Mouse (Mus musculus) hindbrain, embryonic 13.5 days (tissue): Measurements from ENCODE around the gene Cdc42ep2. TPM values are rescaled to one million over a fixed set of nuclear protein-coding genes. Genes with fewer than 3 reads are reported as not detected.

Experiments
- polyA plus RNA-seq: library from polyadenylated mRNA; unstranded; fragments of >200 nt; fragmentation: Nextera tagmentation; extraction: Ambion mirVana; gene quantifications from 2 replicates; pipeline ENCODE4 v1.2.1, GENCODE M21; 2015

The Cdc42ep2 gene
- polyA plus RNA-seq, 1 experiment from 2014 or later, result 11.5 TPM

Other genes with a start within 250 kb of the Cdc42ep2 start
- gene Map3k11, start 236.1 kb downstream of the Cdc42ep2 start, polyA plus RNA-seq, result 11.6 and 14.4 TPM in 2 replicates
- gene Pcnx3, start 235.9 kb downstream of the Cdc42ep2 start, polyA plus RNA-seq, result 21.3 and 24.4 TPM in 2 replicates
- 0.44 and 0.63 TPM in 2 replicates for gene Kcnk7, start 220.4 kb downstream of the Cdc42ep2 start, polyA plus RNA-seq
- gene Ehbp1l1, start 198.5 kb downstream of the Cdc42ep2 start, polyA plus RNA-seq, result 6.7 and 10.1 TPM in 2 replicates
- 184 and 187 TPM in 2 replicates for gene Fam89b, start 195.2 kb downstream of the Cdc42ep2 start, polyA plus RNA-seq
- 10.6 and 11.2 TPM in 2 replicates for gene Ltbp3, start 183.9 kb downstream of the Cdc42ep2 start, polyA plus RNA-seq
- gene Scyl1, start 153.4 kb downstream of the Cdc42ep2 start, polyA plus RNA-seq, result 67.6 and 72.4 TPM in 2 replicates
- 17.5 and 19.3 TPM in 2 replicates for gene Frmd8, start 49.5 kb downstream of the Cdc42ep2 start, polyA plus RNA-seq
- gene Slc25a45, start 47.0 kb downstream of the Cdc42ep2 start, polyA plus RNA-seq, result 2.6 and 2.8 TPM in 2 replicates
- 15.2 and 15.9 TPM in 2 replicates for gene Tigd3, start 30.7 kb downstream of the Cdc42ep2 start, polyA plus RNA-seq
- 128 and 137 TPM in 2 replicates for gene Dpf2, start 11.8 kb downstream of the Cdc42ep2 start, polyA plus RNA-seq
- gene Pola2, start 39.4 kb upstream of the Cdc42ep2 start, polyA plus RNA-seq, result 22.6 and 24.2 TPM in 2 replicates
- not detected in 2 replicates for gene Slc22a20, start 61.3 kb upstream of the Cdc42ep2 start, polyA plus RNA-seq
- gene Capn1, start 91.1 kb upstream of the Cdc42ep2 start, polyA plus RNA-seq, result 3.3 and 4.7 TPM in 2 replicates
- gene Syvn1, start 121.8 kb upstream of the Cdc42ep2 start, polyA plus RNA-seq, result 30.6 and 33.0 TPM in 2 replicates
- 64.6 and 68.9 TPM in 2 replicates for gene Mrpl49, start 133.0 kb upstream of the Cdc42ep2 start, polyA plus RNA-seq
- 648 and 656 TPM in 2 replicates for gene Fau, start 133.0 kb upstream of the Cdc42ep2 start, polyA plus RNA-seq
- gene Znhit2, start 136.4 kb upstream of the Cdc42ep2 start, polyA plus RNA-seq, result 30.7 and 34.7 TPM in 2 replicates
- 50.4 and 51.6 TPM in 2 replicates for gene Tm7sf2, start 143.6 kb upstream of the Cdc42ep2 start, polyA plus RNA-seq
- gene Vps51, start 152.4 kb upstream of the Cdc42ep2 start, polyA plus RNA-seq, result 81.8 and 85.5 TPM in 2 replicates
- not detected in 2 replicates for gene Tmem262, start 155.2 kb upstream of the Cdc42ep2 start, polyA plus RNA-seq
- gene Gm28374, start 157.4 kb upstream of the Cdc42ep2 start, polyA plus RNA-seq, result 1.1 and 2.3 TPM in 2 replicates
- 79.2 and 82.5 TPM in 2 replicates for gene Zfpl1, start 160.1 kb upstream of the Cdc42ep2 start, polyA plus RNA-seq
- 8.2 and 9.2 TPM in 2 replicates for gene Cdca5, start 160.2 kb upstream of the Cdc42ep2 start, polyA plus RNA-seq
- gene AC131692.1, start 169.6 kb upstream of the Cdc42ep2 start, polyA plus RNA-seq, result not detected in 2 replicates
- gene Naaladl1, start 181.0 kb upstream of the Cdc42ep2 start, polyA plus RNA-seq, result 0.27 and 0.30 TPM in 2 replicates
- 43.0 and 43.6 TPM in 2 replicates for gene Sac3d1, start 193.8 kb upstream of the Cdc42ep2 start, polyA plus RNA-seq
- 55.7 and 58.3 TPM in 2 replicates for gene Snx15, start 203.5 kb upstream of the Cdc42ep2 start, polyA plus RNA-seq
- gene Batf2, start 216.2 kb upstream of the Cdc42ep2 start, polyA plus RNA-seq, result not detected in 2 replicates
- gene Arl2, start 216.7 kb upstream of the Cdc42ep2 start, polyA plus RNA-seq, result 128 and 133 TPM in 2 replicates